Comparison of ENCODE assay signal across 9 mouse cellular contexts in genomic region chr13:24144858-24145257, GRCm38 (mm10).
"Had no signal": no experiment of that assay in that cellular context is flagged by ENCODE, and none has a peak within 500 bp of the region (broad histone marks: within the 10 kb centered on the region; RNA-seq: fewer than 3 reads in every experiment).

No protein-coding gene starts in this region.

- H3K4me2 ChIP-seq: neural tube, embryonic 12.5 days; stomach, embryonic 15.5 days had no signal

- H3K4me3 ChIP-seq: left cerebral cortex, adult 2 months; limb, embryonic 10.5 days; neural tube, embryonic 12.5 days; stomach, embryonic 15.5 days had no signal

- H3K9ac ChIP-seq: liver, embryonic 14.5 days; neural tube, embryonic 12.5 days; stomach, embryonic 15.5 days had no signal

- ATAC-seq: intestine, postnatal 0 days had no signal

- H3K27ac ChIP-seq: left cerebral cortex, adult 2 months; limb, embryonic 10.5 days; liver, embryonic 14.5 days; neural tube, embryonic 12.5 days; stomach, embryonic 15.5 days had no signal

- H3K36me3 ChIP-seq: limb, embryonic 10.5 days; neural tube, embryonic 12.5 days; stomach, embryonic 15.5 days had no signal

- H3K9me3 ChIP-seq: limb, embryonic 10.5 days; neural tube, embryonic 12.5 days; stomach, embryonic 15.5 days had no signal

- H3K27me3 ChIP-seq: neural tube, embryonic 12.5 days; stomach, embryonic 15.5 days had no signal

- DNase-seq: right cerebral cortex, postnatal 14 days; thymus, adult 2 months; thymus, postnatal 36 days had no signal

- H3K4me1 ChIP-seq: neural tube, embryonic 12.5 days; stomach, embryonic 15.5 days had no signal
